Mouse (Mus musculus): Measurements from ENCODE around the gene Dbnl. TPM values are rescaled to one million over a fixed set of nuclear protein-coding genes. Genes with fewer than 3 reads are reported as not detected.

The Dbnl gene
- polyA plus RNA-seq (2012; rRNA removed), result 30.6 and 33.7 TPM in 2 replicates

GRCm38 (mm10) chr11:5788056-5789014, at the start of gene Dbnl:
TSS of gene Dbnl (plus strand) at chr11:5788488.

GRCm38 (mm10) chr11:5761820-5762632, 26.3 kb upstream of the Dbnl start, which contains the start of gene Urgcp:
TSS of gene Urgcp (minus strand) at chr11:5762376.

GRCm38 (mm10) chr11:5803551-5803981, 15.3 kb downstream of the Dbnl start, which contains the start of gene Pgam2:
TSS of gene Pgam2 (minus strand) at chr11:5803733.

GRCm38 (mm10) chr11:5837251-5838246, 49.3 kb downstream of the Dbnl start, which contains the start of gene Polm:
TSS of gene Polm (minus strand) at chr11:5838016.

Other genes with a start within 250 kb of the Dbnl start
- gene Ccdc117, start 246.3 kb upstream of the Dbnl start, polyA plus RNA-seq (2012; rRNA removed), result 6.4 and 6.5 TPM in 2 replicates
- gene Ankrd36, start 218.8 kb upstream of the Dbnl start, polyA plus RNA-seq (2012; rRNA removed), result 1.2 and 1.3 TPM in 2 replicates
- gene Mrps24, start 72.8 kb upstream of the Dbnl start, polyA plus RNA-seq (2012; rRNA removed), result 58.1 and 61.8 TPM in 2 replicates
- gene Urgcp, start 26.1 kb upstream of the Dbnl start, polyA plus RNA-seq (2012; rRNA removed), result 3.8 and 4.0 TPM in 2 replicates
- 0.22 and 0.72 TPM in 2 replicates for gene Pgam2, start 15.2 kb downstream of the Dbnl start, polyA plus RNA-seq (2012; rRNA removed)
- 5.3 and 5.4 TPM in 2 replicates for gene Polm, start 49.5 kb downstream of the Dbnl start, polyA plus RNA-seq (2012; rRNA removed)
- gene Aebp1, start 73.5 kb downstream of the Dbnl start, polyA plus RNA-seq (2012; rRNA removed), result 2.3 and 3.0 TPM in 2 replicates
- 33.2 and 39.5 TPM in 2 replicates for gene Pold2, start 89.8 kb downstream of the Dbnl start, polyA plus RNA-seq (2012; rRNA removed)
- 1.9 and 2.0 TPM in 2 replicates for gene Myl7, start 110.3 kb downstream of the Dbnl start, polyA plus RNA-seq (2012; rRNA removed)
- gene Gck, start 161.6 kb downstream of the Dbnl start, polyA plus RNA-seq (2012; rRNA removed), result 9.9 and 21.9 TPM in 2 replicates
- 17.0 and 19.3 TPM in 2 replicates for gene Ykt6, start 167.2 kb downstream of the Dbnl start, polyA plus RNA-seq (2012; rRNA removed)

Data from liver, embryonic 18 days (tissue).